Mouse (Mus musculus) embryonic facial prominence, embryonic 12.5 days (tissue): ENCODE data around the gene Abhd17a. TPM values are rescaled to one million over a fixed set of nuclear protein-coding genes. Genes with fewer than 3 reads are reported as not detected.
"Not testable (repeated sequence)": the region's sequence is repeated elsewhere in the genome, so short reads cannot be mapped to it uniquely, and the experiment has no call there.

Experiments used
- ATAC-seq: fragments of 200-750 bp; cut with Nextera tagmentation; 2 replicates; pipeline ENCODE4 v1.8.0; 2017; ENCODE audit not compliant: insufficient number of reproducible peaks, insufficient read depth, low FRiP score, low TSS enrichment
- H3K27ac ChIP-seq: fragments of 300-500 bp; sonication (generic); 2 replicates; pipeline ENCODE4 v1.5.1; 2016; ENCODE audit warnings: mild to moderate bottlenecking
- H3K27me3 ChIP-seq: fragments of 300-500 bp; sonication (generic); 2 replicates; pipeline ENCODE4 v1.6.1; 2016; ENCODE audit warnings: mild to moderate bottlenecking, moderate library complexity
- H3K36me3 ChIP-seq: fragments of 300-500 bp; sonication (generic); 2 replicates; pipeline ENCODE4 v1.6.1; 2016; ENCODE audit warnings: mild to moderate bottlenecking
- H3K4me1 ChIP-seq: fragments of 300-500 bp; sonication (generic); 2 replicates; pipeline ENCODE4 v1.6.1; 2016
- H3K4me2 ChIP-seq: fragments of 300-500 bp; sonication (generic); replicated peaks from 2 replicates; pipeline ENCODE4 v1.6.1; 2016; ENCODE audit warnings: mild to moderate bottlenecking, moderate library complexity
- H3K4me3 ChIP-seq: fragments of 300-500 bp; sonication (generic); 2 replicates; pipeline ENCODE4 v1.5.1; 2016; ENCODE audit warnings: mild to moderate bottlenecking
- H3K9ac ChIP-seq: fragments of 300-500 bp; sonication (generic); 2 replicates; pipeline ENCODE4 v1.6.1; 2016; ENCODE audit warnings: mild to moderate bottlenecking, moderate library complexity
- H3K9me3 ChIP-seq: fragments of 300-500 bp; sonication (generic); 2 replicates; pipeline ENCODE4 v1.6.1; 2016; ENCODE audit warnings: mild to moderate bottlenecking, moderate library complexity
- WGBS: fragments of 180-500 bp; shearing (Covaris S2); methylation state at CpG from one replicate; pipeline ENCODE4 v1.1.7; 2016; 5-methylcytosine and 5-hydroxymethylcytosine counted together
- polyA plus RNA-seq: library from polyadenylated mRNA; unstranded; fragments of >200 nt; fragmentation: Nextera tagmentation; extraction: Ambion mirVana; gene quantifications from 2 replicates; pipeline ENCODE4 v1.2.1, GENCODE M21; 2016

The Abhd17a gene
- polyA plus RNA-seq, 1 experiment from 2014 or later, result 123 TPM

DNA sequence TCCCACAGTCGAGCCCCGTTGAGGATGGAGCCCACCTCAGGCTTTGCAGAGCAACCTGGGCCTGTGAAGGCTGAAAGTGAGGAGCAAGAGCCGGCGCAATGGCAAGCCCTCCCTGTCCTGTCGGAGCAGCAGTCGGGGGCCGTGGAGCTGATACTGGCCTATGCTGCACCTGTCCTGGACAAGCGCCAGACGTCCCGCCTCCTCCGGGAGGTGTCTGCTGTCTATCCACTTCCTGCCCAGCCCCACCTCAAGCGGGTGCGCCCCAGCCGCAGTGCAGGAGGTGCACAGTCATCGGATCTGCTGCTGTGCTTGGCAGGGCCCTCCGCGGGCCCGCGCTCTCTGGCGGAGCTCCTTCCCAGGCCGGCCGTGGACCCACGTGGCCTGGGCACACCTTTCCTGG lies 16.2 kb upstream of the Abhd17a start:
- ATAC-seq, result no peak
- Histone ChIP-seq H3K4me3 (no peak overlapping the region), H3K27ac (no peak overlapping the region), H3K9me3 (no peaks in the 10 kb centered on the region), H3K27me3 (no peaks in the 10 kb centered on the region), H3K4me2 (no peak overlapping the region), H3K36me3 (peaks cover 41% of the 10 kb centered on the region), H3K4me1 (peaks cover 10% of the 10 kb centered on the region), H3K9ac (no peak overlapping the region)
- WGBS, result 89% methylated on average over 23 of the region's 23 CpGs

DNA sequence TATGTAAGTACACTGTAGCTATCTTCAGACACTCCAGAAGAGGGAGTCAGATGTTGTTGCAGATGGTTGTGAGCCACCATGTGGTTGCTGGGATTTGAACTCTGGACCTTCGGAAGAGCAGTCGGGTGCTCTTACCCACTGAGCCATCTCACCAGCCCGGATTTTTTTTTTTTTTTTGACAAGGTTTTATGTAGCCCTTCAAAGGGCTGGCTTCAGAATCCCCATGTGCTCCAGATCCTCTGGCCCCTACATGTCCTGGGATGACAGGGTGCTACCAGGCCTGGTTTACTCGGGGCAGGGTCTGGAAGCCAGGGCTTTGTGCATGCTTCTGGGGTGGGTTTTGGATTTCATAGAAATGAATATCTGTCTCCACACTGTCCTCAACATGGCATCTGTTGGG lies 15.6 kb upstream of the Abhd17a start, which contains the start of gene Gm49322:
TSS of gene Gm49322 (plus strand) at position 301 of the 400 bp plus-strand sequence.
- ATAC-seq, H3K9me3 ChIP-seq, H3K4me3 ChIP-seq, H3K27ac ChIP-seq, H3K27me3 ChIP-seq, H3K4me2 ChIP-seq, H3K9ac ChIP-seq: not testable (repeated sequence)
- WGBS, result 76% methylated on average over 2 of the region's 4 CpGs
- peaks cover 10% of the 10 kb centered on the region for H3K4me1 ChIP-seq
- peaks cover 41% of the 10 kb centered on the region for H3K36me3 ChIP-seq

- H3K4me2 ChIP-seq, result no peak overlapping the region
- H3K36me3 ChIP-seq, result peaks cover 41% of the 10 kb centered on the region
- no peaks in the 10 kb centered on the region for H3K9me3 ChIP-seq
- H3K9ac ChIP-seq, result no peak overlapping the region
- no peak for ATAC-seq
- 90% methylated on average over 2 of the region's 2 CpGs for WGBS
- no peak overlapping the region for H3K4me3 ChIP-seq
- no peaks in the 10 kb centered on the region for H3K27me3 ChIP-seq
- no peak overlapping the region for H3K27ac ChIP-seq
- H3K4me1 ChIP-seq, result peaks cover 10% of the 10 kb centered on the region
Observed at GRCm38 (mm10) chr10:80604988-80605387, 14.8 kb upstream of the Abhd17a start.

GRCm38 (mm10) chr10:80604001-80604509 lies 13.9 kb upstream of the Abhd17a start:
- H3K27ac ChIP-seq, result no peak overlapping the region; the same call in 1 of the 2 replicates
- H3K9ac ChIP-seq, result peak overlapping the region; percentile 61
- H3K4me3 ChIP-seq, result peak overlapping the region; percentile 75
- 92% methylated on average over 7 of the region's 7 CpGs for WGBS
- H3K27me3 ChIP-seq, result no peaks in the 10 kb centered on the region
- peak overlapping the region; percentile 86 for H3K4me2 ChIP-seq
- ATAC-seq, result no peak
- H3K4me1 ChIP-seq, result peaks cover 10% of the 10 kb centered on the region
- H3K9me3 ChIP-seq, result no peaks in the 10 kb centered on the region
- H3K36me3 ChIP-seq, result peaks cover 32% of the 10 kb centered on the region

DNA sequence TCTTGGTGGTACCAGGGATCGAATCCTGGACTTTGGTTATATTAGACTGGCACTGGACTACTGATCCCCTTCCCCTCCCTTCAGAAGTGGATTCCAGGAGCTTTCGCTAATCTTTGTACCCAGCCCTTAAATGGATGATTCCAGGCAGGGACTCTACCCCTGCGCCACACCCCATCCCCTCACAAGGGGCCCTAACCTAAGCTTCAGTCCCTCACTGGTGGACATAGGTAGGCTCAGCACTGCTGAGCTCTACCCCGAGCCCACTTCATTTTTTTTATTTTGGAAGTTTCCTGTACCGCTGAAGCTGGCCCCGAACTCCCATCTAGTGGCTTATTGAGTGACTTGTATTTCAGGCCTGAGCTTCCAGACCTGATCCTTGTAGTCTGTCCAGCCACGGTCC lies 13.2 kb upstream of the Abhd17a start:
- Histone ChIP-seq H3K27me3 (no peaks in the 10 kb centered on the region), H3K4me2 (peak overlapping the region; percentile 86), H3K4me3 (peak overlapping the region; percentile 75), H3K9me3 (no peaks in the 10 kb centered on the region), H3K36me3 (peaks cover 25% of the 10 kb centered on the region), H3K4me1 (peaks cover 10% of the 10 kb centered on the region), H3K9ac (peak overlapping the region; percentile 61), H3K27ac (peak overlapping the region; percentile 87)
- ATAC-seq, result no peak
- 34% methylated on average over 7 of the region's 7 CpGs for WGBS

GRCm38 (mm10) chr10:80602698-80603325 lies 12.7 kb upstream of the Abhd17a start, which contains the start of the genes Scamp4 and Adat3:
Gene Scamp4 (plus strand): TSS chr10:80602872.
Gene Adat3 (plus strand): TSS chr10:80602880.
- H3K9ac ChIP-seq, result peak within 1 kb of the TSS; percentile 61
- peak within 1 kb of the TSS; percentile 87 for H3K27ac ChIP-seq
- under 1% methylated on average over 54 of the region's 54 CpGs for WGBS
- H3K4me1 ChIP-seq, result peaks cover 10% of the 10 kb centered on the region
- no peaks in the 10 kb centered on the region for H3K27me3 ChIP-seq
- H3K9me3 ChIP-seq, result no peaks in the 10 kb centered on the region
- peak; percentile 92 for ATAC-seq
- H3K4me3 ChIP-seq, result peak within 1 kb of the TSS; percentile 75
- H3K36me3 ChIP-seq, result peaks cover 19% of the 10 kb centered on the region
- H3K4me2 ChIP-seq, result peak within 1 kb of the TSS; percentile 86

- Histone ChIP-seq H3K27me3 (no peaks in the 10 kb centered on the region), H3K9me3 (no peaks in the 10 kb centered on the region), H3K9ac (no peak overlapping the region), H3K4me3 (no peak overlapping the region), H3K36me3 (no peaks in the 10 kb centered on the region), H3K27ac (no peak overlapping the region), H3K4me1 (no peaks in the 10 kb centered on the region), H3K4me2 (no peak overlapping the region)
- no peak for ATAC-seq
- 47% methylated on average over 4 of the region's 4 CpGs for WGBS
Observed at GRCm38 (mm10) chr10:80596318-80596717, 6.2 kb upstream of the Abhd17a start.

- Histone ChIP-seq H3K27me3 (no peaks in the 10 kb centered on the region), H3K4me2 (peak overlapping the region; percentile 87), H3K27ac (0 out of 2 replicates have a peak overlapping the region, but pooled peaks have one; percentile 50), H3K4me3 (peak overlapping the region; percentile 93), H3K36me3 (peaks cover 16% of the 10 kb centered on the region; the same call in 1 of the 2 replicates), H3K4me1 (peaks cover 19% of the 10 kb centered on the region), H3K9me3 (no peaks in the 10 kb centered on the region), H3K9ac (peak overlapping the region; percentile 84)
- 19% methylated on average over 12 of the region's 12 CpGs for WGBS
- ATAC-seq, result no peak
Observed at GRCm38 (mm10) chr10:80589127-80589878, 838 bp downstream of the Abhd17a start.

DNA sequence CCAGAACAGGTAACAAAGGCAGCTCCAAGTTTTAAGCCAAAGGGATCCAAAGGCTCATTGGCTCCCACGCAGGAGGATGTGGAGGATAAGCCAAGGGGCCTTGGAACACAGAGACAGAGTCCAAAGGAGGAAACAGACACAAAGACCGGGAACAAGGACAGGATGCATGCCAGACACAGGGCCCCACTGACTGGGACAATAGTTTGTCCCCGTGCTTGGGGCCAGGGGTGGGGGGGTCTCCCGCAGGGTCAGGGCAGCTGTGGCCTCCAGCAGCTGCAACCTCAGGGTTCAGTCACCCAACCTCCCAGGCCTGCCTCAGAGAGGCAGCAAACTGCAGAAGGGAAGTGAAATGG lies 2.9 kb downstream of the Abhd17a start:
- Histone ChIP-seq H3K9me3 (no peaks in the 10 kb centered on the region), H3K27ac (no peak overlapping the region), H3K4me2 (no peak overlapping the region; the same call in 1 of the 2 replicates), H3K36me3 (peaks cover 32% of the 10 kb centered on the region), H3K4me1 (peaks cover 19% of the 10 kb centered on the region), H3K9ac (no peak overlapping the region; the same call in 1 of the 2 replicates), H3K27me3 (no peaks in the 10 kb centered on the region), H3K4me3 (no peak overlapping the region)
- 49% methylated on average over 4 of the region's 4 CpGs for WGBS
- ATAC-seq, result no peak

GRCm38 (mm10) chr10:80586407-80587304 lies 3.5 kb downstream of the Abhd17a start:
- Histone ChIP-seq H3K4me1 (peaks cover 19% of the 10 kb centered on the region), H3K4me3 (no peak overlapping the region), H3K9me3 (no peaks in the 10 kb centered on the region), H3K27me3 (no peaks in the 10 kb centered on the region), H3K27ac (no peak overlapping the region), H3K36me3 (peaks cover 32% of the 10 kb centered on the region), H3K4me2 (no peak overlapping the region; the same call in 1 of the 2 replicates), H3K9ac (no peak overlapping the region; the same call in 1 of the 2 replicates)
- 96% methylated on average over 42 of the region's 51 CpGs for WGBS
- no peak for ATAC-seq

- peaks cover 36% of the 10 kb centered on the region for H3K36me3 ChIP-seq
- no peak for ATAC-seq
- no peak overlapping the region for H3K27ac ChIP-seq
- H3K9ac ChIP-seq, result no peak overlapping the region
- WGBS, result 94% methylated on average over 8 of the region's 8 CpGs
- no peak overlapping the region for H3K4me3 ChIP-seq
- no peaks in the 10 kb centered on the region for H3K9me3 ChIP-seq
- H3K4me1 ChIP-seq, result peaks cover 19% of the 10 kb centered on the region
- H3K27me3 ChIP-seq, result no peaks in the 10 kb centered on the region
- H3K4me2 ChIP-seq, result no peak overlapping the region
Observed at GRCm38 (mm10) chr10:80585581-80585980, 4.6 kb downstream of the Abhd17a start.
